ENCODE assay signal across 23 mouse cellular contexts in the genomic region with DNA sequence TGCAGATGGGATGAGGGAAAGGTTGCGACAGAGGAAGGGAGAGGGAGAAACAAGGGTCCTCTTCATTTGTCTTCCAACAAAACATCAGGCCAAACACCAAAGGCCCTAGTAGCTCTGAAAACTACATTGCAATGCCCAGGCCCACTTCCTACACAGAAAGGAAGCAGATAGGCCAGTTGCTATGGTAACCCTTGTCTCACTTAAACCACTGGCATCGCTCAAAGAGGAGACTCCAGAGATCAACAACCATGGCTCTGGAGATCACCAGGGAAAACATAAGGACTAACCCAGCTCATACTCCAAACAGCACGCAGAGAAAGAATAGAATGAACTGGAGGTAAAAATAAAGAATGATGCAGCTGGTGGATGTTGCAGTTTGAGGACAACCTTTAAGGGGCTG. TPM values are rescaled to one million over a fixed set of nuclear protein-coding genes. Genes with fewer than 3 reads are reported as not detected.
DNase-seq lines count a peak whose midpoint lies in the region; ATAC-seq lines count a peak whose summit lies in the region.
"Had no signal": no experiment of that assay in that cellular context is flagged by ENCODE, and none has a peak within 500 bp of the region (broad histone marks: within the 10 kb centered on the region; RNA-seq: fewer than 3 reads in every experiment).

No protein-coding gene starts in this region.

- intact Hi-C loops in left cerebral cortex, postnatal 36 days (cut with DNase I) = no loop called here

- H3K27me3 ChIP-seq in midbrain, embryonic 15.5 days (replicated peaks) = no peaks in the 10 kb centered on the region
- H3K27me3 ChIP-seq in midbrain, embryonic 11.5 days (ENCODE audit: control insufficient read depth, insufficient read depth, low read length) = no peaks in the 10 kb centered on the region
- H3K27me3 ChIP-seq: embryonic facial prominence, embryonic 12.5 days; limb, embryonic 15.5 days had no signal

- DNase-seq in frontal cortex, postnatal 10 days (ENCODE audit: low spot score in 2 of 2) = no peak
- no peak for DNase-seq in midbrain, embryonic 11.5 days (ENCODE audit: low spot score, missing footprints)
- DNase-seq in R1 (ENCODE audit: low read depth, low spot score) = peak; percentile 48
- DNase-seq in right cerebral cortex, adult 2 months (ENCODE audit: low spot score in 2 of 2) = no peak
- DNase-seq in left cerebral cortex, postnatal 36 days (ENCODE audit: low spot score in 2 of 2) = no peak
- DNase-seq: adrenal gland, adult 8-10 months; cerebellum, adult 18-20 months; gastrocnemius, postnatal 14 days; heart, postnatal 14 days; kidney, postnatal 4 days; lung, embryonic 14.5 days; retina, postnatal 1 day; thymus, adult 18-20 months had no signal

- peak; percentile 41; the same call in 1 of the 2 replicates for ATAC-seq in frontal cortex, adult (ENCODE audit: low TSS enrichment)
- ATAC-seq in midbrain, embryonic 15.5 days (replicated peaks) = peak; percentile 76; the same call in 1 of the 2 replicates
- ATAC-seq in midbrain, embryonic 11.5 days (ENCODE audit: low FRiP score) = no peak
- peak; percentile 30 for ATAC-seq in inflammation-experienced regulatory T-cells, adult 6 months

- peak overlapping the region; percentile 6; the same call in 1 of the 2 replicates for H3K27ac ChIP-seq in midbrain, embryonic 15.5 days
- H3K27ac ChIP-seq in midbrain, embryonic 11.5 days (ENCODE audit: low read depth, low read length) = no peak overlapping the region
- H3K27ac ChIP-seq: embryonic facial prominence, embryonic 12.5 days; heart, embryonic 10.5 days; limb, embryonic 15.5 days; macrophage had no signal

- no peaks in the 10 kb centered on the region for H3K36me3 ChIP-seq in midbrain, embryonic 15.5 days (replicated peaks)
- no peaks in the 10 kb centered on the region for H3K36me3 ChIP-seq in midbrain, embryonic 11.5 days (ENCODE audit: control insufficient read depth, insufficient read depth, low read length)
- H3K36me3 ChIP-seq: embryonic facial prominence, embryonic 12.5 days; heart, embryonic 10.5 days; limb, embryonic 15.5 days had no signal

- no peak overlapping the region for H3K4me3 ChIP-seq in midbrain, embryonic 15.5 days
- H3K4me3 ChIP-seq in midbrain, embryonic 11.5 days (ENCODE audit: low read depth, low read length) = no peak overlapping the region
- H3K4me3 ChIP-seq: embryonic facial prominence, embryonic 12.5 days; heart, embryonic 10.5 days; limb, embryonic 15.5 days had no signal

- 61% methylated on average over 3 of the region's 3 CpGs for WGBS in midbrain, embryonic 15.5 days
- 77% methylated on average over 3 of the region's 3 CpGs for WGBS in midbrain, embryonic 11.5 days

- no peak overlapping the region for H3K4me2 ChIP-seq in midbrain, embryonic 15.5 days
- no peak overlapping the region for H3K4me2 ChIP-seq in midbrain, embryonic 11.5 days
- H3K4me2 ChIP-seq: embryonic facial prominence, embryonic 12.5 days; limb, embryonic 15.5 days; lung, embryonic 14.5 days had no signal

- H3K9me3 ChIP-seq in midbrain, embryonic 15.5 days = no peaks in the 10 kb centered on the region
- H3K9me3 ChIP-seq in midbrain, embryonic 11.5 days (ENCODE audit: control insufficient read depth, low read length) = no peaks in the 10 kb centered on the region
- H3K9me3 ChIP-seq: embryonic facial prominence, embryonic 12.5 days; heart, embryonic 10.5 days; limb, embryonic 15.5 days had no signal

- H3K4me1 ChIP-seq in midbrain, embryonic 15.5 days = no peaks in the 10 kb centered on the region; the same call in 1 of the 2 replicates
- H3K4me1 ChIP-seq in midbrain, embryonic 11.5 days (ENCODE audit: control insufficient read depth, insufficient read depth, low read length) = no peaks in the 10 kb centered on the region

- no peak overlapping the region for H3K9ac ChIP-seq in midbrain, embryonic 15.5 days
- no peak overlapping the region for H3K9ac ChIP-seq in midbrain, embryonic 11.5 days (ENCODE audit: low read length)
- H3K9ac ChIP-seq: embryonic facial prominence, embryonic 12.5 days; limb, embryonic 15.5 days; lung, embryonic 14.5 days had no signal

RNA-seq across cellular contexts. Expression of a gene that starts 6.5 kb away (rescaled TPM):
- 15.3 and 16.4 TPM in 2 replicates for polyA plus RNA-seq in midbrain, embryonic 15.5 days (2015; fragmentation: Nextera tagmentation; extraction: Ambion mirVana)
- 26.3 and 26.4 TPM in 2 replicates for polyA plus RNA-seq in midbrain, embryonic 11.5 days (2014; fragmentation: Nextera tagmentation; extraction: Ambion mirVana)
- 1,000 to 10,000 TPM; 2,255 to 2,929 (median 2,357) TPM for polyA plus RNA-seq in inflammation-experienced regulatory T-cells, adult 6 months (2017; shearing (Covaris generic))
- total RNA-seq in left cerebral cortex, postnatal 36 days (2021) = 10 to 100 TPM in 1 of 2 experiments, 1 to 10 TPM in 1; 8.9 to 11.0 TPM

RNA-seq across cellular contexts. Expression of a gene that starts 11.6 kb away (rescaled TPM):
- not detected in 2 replicates for polyA plus RNA-seq in midbrain, embryonic 15.5 days (2015; fragmentation: Nextera tagmentation; extraction: Ambion mirVana)
- polyA plus RNA-seq in midbrain, embryonic 11.5 days (2014; fragmentation: Nextera tagmentation; extraction: Ambion mirVana) = not detected in 2 replicates
- not detected for polyA plus RNA-seq in inflammation-experienced regulatory T-cells, adult 6 months (2017; shearing (Covaris generic))
- 1 to 10 TPM in 1 of 2 experiments, under 1 TPM in 1; 0.68 to 2.6 TPM for total RNA-seq in left cerebral cortex, postnatal 36 days (2021)
- total RNA-seq: gastrocnemius, postnatal 14 days had no signal
- polyA plus RNA-seq: embryonic facial prominence, embryonic 12.5 days; heart, embryonic 10.5 days; lung, embryonic 14.5 days; macrophage; small intestine, adult 2 months had no signal

RNA-seq across cellular contexts. Expression of a gene that starts 13.3 kb away (rescaled TPM):
- polyA plus RNA-seq in midbrain, embryonic 15.5 days (2015; fragmentation: Nextera tagmentation; extraction: Ambion mirVana) = not detected in 2 replicates
- not detected in 2 replicates for polyA plus RNA-seq in midbrain, embryonic 11.5 days (2014; fragmentation: Nextera tagmentation; extraction: Ambion mirVana)
- polyA plus RNA-seq in inflammation-experienced regulatory T-cells, adult 6 months (2017; shearing (Covaris generic)) = 1 to 10 TPM; 1.1 to 2.1 (median 1.1) TPM
- total RNA-seq in left cerebral cortex, postnatal 36 days (2021) = not detected
- total RNA-seq: ES-E14; gastrocnemius, postnatal 14 days had no signal
- polyA plus RNA-seq: macrophage had no signal

RNA-seq across cellular contexts. Expression of a gene that starts 59.6 kb away (rescaled TPM):
- 14.8 and 15.4 TPM in 2 replicates for polyA plus RNA-seq in midbrain, embryonic 15.5 days (2015; fragmentation: Nextera tagmentation; extraction: Ambion mirVana)
- 1.6 and 2.4 TPM in 2 replicates for polyA plus RNA-seq in midbrain, embryonic 11.5 days (2014; fragmentation: Nextera tagmentation; extraction: Ambion mirVana)
- polyA plus RNA-seq in inflammation-experienced regulatory T-cells, adult 6 months (2017; shearing (Covaris generic)) = not detected
- total RNA-seq in left cerebral cortex, postnatal 36 days (2021) = 10 to 100 TPM; 38.0 to 47.7 TPM
- total RNA-seq: ES-E14; neutrophil, adult 5-6 weeks had no signal
- polyA plus RNA-seq: macrophage had no signal

Comparison
In these comparisons a context has a peak if more than half of its experiments do, and no peak if none do; other contexts are left out.
1. RNA of a gene that starts 6.5 kb away (polyA plus RNA-seq): 2,255 to 2,929 TPM in inflammation-experienced regulatory T-cells, adult 6 months; 26.3 to 26.4 TPM in midbrain, embryonic 11.5 days and 15.3 to 16.4 TPM in midbrain, embryonic 15.5 days; every median in the first group is over 10 times any median in the second.